Mouse (Mus musculus): Measurements from ENCODE around the gene Gad2. TPM values are rescaled to one million over a fixed set of nuclear protein-coding genes. Genes with fewer than 3 reads are reported as not detected.

The Gad2 gene
- polyA plus RNA-seq, 1 experiment from 2014 or later, result 0.45 TPM

DNA sequence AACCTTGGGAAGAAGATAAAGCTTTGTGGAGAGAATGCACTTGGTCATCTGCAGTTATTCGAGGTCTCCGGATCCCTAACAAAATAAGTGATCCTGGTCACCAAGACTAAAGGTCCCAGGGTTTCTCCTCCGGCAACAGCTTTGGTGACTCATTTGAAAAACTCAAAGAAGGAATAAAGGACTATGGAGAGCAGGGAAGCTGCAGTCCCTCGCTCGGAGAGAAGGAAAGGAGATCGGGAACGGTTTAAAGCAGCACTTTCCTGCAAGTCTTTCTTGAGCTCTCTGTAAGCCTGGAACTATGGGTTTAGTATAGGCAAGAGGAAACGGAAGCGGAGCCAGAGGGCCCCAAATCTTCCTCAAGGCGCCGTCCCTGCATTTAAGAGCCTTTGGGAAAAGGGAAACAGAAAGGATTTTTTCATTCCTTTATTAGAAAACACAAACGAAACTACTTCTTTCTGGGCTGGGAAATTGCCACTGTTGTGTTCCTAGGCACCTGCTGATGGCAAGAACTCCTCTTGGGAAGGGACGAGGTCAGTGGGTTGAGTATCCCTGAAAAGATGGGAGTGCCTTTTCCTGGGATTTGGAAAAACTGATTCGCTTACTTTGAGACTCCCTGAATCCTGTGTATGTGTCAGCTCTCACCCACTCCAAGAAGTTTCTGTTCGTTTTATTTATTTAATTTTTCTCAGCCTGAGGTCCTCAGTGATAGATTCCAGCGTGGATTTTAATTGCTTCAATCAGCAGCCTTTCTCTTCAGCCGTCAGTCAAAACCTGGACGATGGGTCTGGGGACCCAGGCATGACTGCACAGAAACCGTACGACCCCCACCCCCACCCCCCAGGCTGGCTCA is 802 bp upstream of the Gad2 start:
- Histone ChIP-seq H3K27me3 (replicated peaks) (peaks cover 99% of the 10 kb centered on the region), H3K9ac (no peak overlapping the region), H3K4me3 (peak overlapping the region; percentile 55), H3K27ac (replicated peaks) (no peak overlapping the region), H3K9me3 (no peaks in the 10 kb centered on the region), H3K4me2 (peak overlapping the region; percentile 87), H3K36me3 (no peaks in the 10 kb centered on the region), H3K4me1 (peaks cover 29% of the 10 kb centered on the region)
- no peak for ATAC-seq (ENCODE audit: extremely low read depth, insufficient number of reproducible peaks, low FRiP score, low TSS enrichment)
- 3% methylated on average over 20 of the region's 20 CpGs for WGBS

GRCm38 (mm10) chr2:22623111-22624070 is 1.4 kb downstream of the Gad2 start:
- H3K4me1 ChIP-seq, result peaks cover 35% of the 10 kb centered on the region
- ATAC-seq (ENCODE audit: extremely low read depth, insufficient number of reproducible peaks, low FRiP score, low TSS enrichment), result no peak
- H3K27ac ChIP-seq (replicated peaks), result no peak overlapping the region
- no peaks in the 10 kb centered on the region for H3K9me3 ChIP-seq
- no peaks in the 10 kb centered on the region for H3K36me3 ChIP-seq
- H3K4me3 ChIP-seq, result peak overlapping the region; percentile 55
- no peak overlapping the region for H3K9ac ChIP-seq
- H3K4me2 ChIP-seq, result peak overlapping the region; percentile 87
- WGBS, result under 1% methylated on average over 60 of the region's 60 CpGs
- peaks cover 97% of the 10 kb centered on the region for H3K27me3 ChIP-seq (replicated peaks)

DNA sequence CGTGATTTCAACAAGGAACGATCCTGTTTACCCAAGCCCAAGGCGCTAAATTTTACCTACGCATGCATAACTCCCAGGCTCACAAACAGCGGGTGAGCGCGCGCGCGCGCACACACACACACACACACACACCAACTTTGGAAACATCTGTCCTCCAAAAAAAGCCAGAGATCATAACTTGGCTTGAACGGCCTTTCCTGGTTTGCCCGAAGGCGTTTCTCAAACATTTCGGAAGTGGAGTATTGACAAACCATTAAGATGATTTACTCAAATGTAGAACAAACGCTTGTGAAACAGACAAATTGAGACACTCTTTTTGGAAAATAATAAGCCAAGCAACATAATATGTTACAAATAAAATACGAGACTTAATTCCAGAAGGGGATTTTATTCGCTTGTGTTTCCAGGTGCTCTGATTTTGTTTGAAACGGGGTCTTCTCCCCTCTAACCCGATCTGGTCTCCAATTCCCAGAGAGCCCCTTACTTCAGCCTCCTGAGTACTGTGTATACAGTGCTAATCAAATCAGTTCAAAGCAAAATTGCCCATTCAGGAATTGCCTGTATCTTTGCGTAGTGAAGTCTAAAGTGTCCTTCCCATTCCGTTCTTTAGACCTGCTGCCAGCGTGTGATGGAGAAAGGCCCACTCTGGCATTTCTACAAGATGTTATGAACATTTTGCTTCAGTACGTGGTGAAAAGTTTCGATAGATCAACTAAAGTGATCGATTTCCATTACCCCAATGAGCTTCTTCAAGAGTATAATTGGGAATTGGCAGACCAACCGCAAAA is 2.4 kb downstream of the Gad2 start:
- Histone ChIP-seq H3K4me3 (0 out of 2 replicates have a peak overlapping the region, but pooled peaks have one; percentile 55), H3K36me3 (no peaks in the 10 kb centered on the region), H3K9me3 (no peaks in the 10 kb centered on the region), H3K9ac (no peak overlapping the region), H3K4me1 (peaks cover 35% of the 10 kb centered on the region), H3K4me2 (peak overlapping the region; percentile 87; the same call in 1 of the 2 replicates), H3K27me3 (replicated peaks) (peaks cover 88% of the 10 kb centered on the region), H3K27ac (replicated peaks) (no peak overlapping the region)
- ATAC-seq (ENCODE audit: extremely low read depth, insufficient number of reproducible peaks, low FRiP score, low TSS enrichment), result no peak
- 6% methylated on average over 27 of the region's 27 CpGs for WGBS

DNA sequence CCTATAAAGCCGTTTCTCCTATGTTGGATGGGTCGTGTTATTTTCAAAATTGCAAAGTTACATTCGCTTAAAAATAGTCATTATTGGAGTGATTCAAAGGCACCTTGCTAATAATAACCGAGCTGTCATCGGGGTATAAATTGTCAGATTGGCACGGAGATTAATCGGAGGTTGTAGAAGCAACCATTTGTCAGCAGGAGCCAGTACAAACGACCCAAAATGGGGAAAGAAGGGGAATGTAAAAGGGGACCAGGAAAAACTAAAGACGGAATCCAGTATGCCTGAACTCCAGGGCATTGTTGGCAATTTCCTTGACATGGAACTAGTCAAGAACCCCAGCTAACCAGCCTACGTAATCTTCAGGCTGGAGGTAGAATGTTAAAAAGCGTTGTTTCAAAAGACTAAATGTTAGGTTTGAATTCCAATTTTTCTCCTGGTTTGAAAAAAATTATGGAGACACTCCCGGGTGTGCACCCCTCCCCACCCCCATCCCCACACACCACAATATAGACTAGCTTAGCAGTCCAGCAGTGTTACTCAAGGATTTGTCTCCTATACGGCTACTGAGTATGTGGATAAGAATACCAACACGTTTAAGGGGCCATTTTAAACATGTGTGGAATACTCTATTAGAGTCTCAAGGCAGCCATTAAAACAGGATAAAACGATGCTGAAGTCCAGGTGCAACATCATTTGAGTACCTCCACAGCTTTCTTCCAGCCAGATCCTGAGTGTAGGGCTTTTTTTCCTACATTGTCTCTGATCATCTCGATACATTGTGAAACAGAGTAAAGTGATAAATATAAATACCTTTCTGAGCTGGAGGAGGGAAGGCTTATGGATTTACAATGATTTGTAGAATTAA is 3.3 kb downstream of the Gad2 start:
- WGBS, result 16% methylated on average over 16 of the region's 16 CpGs
- H3K27ac ChIP-seq (replicated peaks), result no peak overlapping the region
- H3K27me3 ChIP-seq (replicated peaks), result peaks cover 79% of the 10 kb centered on the region
- H3K36me3 ChIP-seq, result no peaks in the 10 kb centered on the region
- no peaks in the 10 kb centered on the region for H3K9me3 ChIP-seq
- no peak overlapping the region for H3K4me2 ChIP-seq
- no peak overlapping the region for H3K4me3 ChIP-seq
- ATAC-seq (ENCODE audit: extremely low read depth, insufficient number of reproducible peaks, low FRiP score, low TSS enrichment), result no peak
- H3K4me1 ChIP-seq, result peaks cover 35% of the 10 kb centered on the region
- H3K9ac ChIP-seq, result no peak overlapping the region

DNA sequence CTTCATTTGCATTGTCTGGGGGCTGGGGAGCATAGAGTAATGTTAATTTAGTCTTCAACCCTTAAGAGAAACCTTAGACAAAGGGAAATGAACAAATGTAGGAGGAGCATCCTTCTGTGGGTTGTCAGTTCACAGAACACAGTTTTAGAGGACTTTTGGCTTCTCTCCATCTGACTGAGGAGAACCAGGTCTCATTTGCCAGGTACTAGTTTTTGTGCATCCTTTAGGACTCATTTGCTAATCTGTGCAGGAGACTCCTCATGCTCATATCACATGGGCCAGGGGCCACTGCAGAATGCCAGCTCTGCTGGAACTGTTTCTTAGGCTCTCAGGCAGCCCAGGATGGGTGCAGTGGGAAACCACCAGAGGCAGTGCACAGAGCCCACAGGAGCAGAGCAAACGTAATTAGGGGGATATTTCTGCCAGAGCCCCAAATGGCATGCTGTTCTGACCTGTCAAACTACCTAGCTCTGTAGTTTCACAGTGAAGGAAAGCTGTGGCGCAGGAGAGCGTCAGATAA is 5.2 kb downstream of the Gad2 start:
- 27% methylated on average over 3 of the region's 3 CpGs for WGBS
- no peak overlapping the region for H3K4me2 ChIP-seq
- H3K36me3 ChIP-seq, result no peaks in the 10 kb centered on the region
- no peak overlapping the region for H3K4me3 ChIP-seq
- H3K9me3 ChIP-seq, result no peaks in the 10 kb centered on the region
- no peak for ATAC-seq (ENCODE audit: extremely low read depth, insufficient number of reproducible peaks, low FRiP score, low TSS enrichment)
- peaks cover 61% of the 10 kb centered on the region for H3K27me3 ChIP-seq (replicated peaks)
- H3K27ac ChIP-seq (replicated peaks), result no peak overlapping the region
- peaks cover 25% of the 10 kb centered on the region for H3K4me1 ChIP-seq
- H3K9ac ChIP-seq, result no peak overlapping the region

DNA sequence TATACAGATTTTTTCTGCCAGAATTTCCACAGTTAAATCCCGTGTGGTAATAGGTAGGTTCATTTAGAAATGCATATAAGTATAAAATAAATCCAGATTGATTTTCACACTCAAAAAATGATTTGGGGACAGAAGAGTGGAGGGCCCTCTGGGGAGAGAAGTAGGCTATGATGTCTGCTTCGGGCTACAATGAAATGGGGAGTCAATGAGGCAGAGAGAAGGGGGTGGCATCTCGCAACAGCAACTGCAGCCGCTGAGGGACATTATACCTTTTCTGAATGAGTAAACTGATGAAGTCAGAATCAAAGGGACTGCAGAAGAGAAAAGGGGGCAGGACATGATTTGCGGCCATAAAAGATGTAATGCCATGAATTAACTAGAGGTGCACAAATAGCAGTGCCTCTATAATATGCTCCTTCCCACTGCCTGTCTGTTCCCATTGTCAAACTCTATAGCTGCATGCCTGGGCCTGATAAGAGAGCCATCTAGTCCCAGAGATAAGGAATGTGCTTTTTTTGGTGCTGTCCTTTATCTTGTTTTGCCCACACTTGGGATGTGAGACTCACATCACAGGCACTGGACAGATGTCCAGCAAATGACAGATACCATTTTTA is 5.9 kb downstream of the Gad2 start:
- Histone ChIP-seq H3K4me3 (no peak overlapping the region), H3K4me1 (peaks cover 18% of the 10 kb centered on the region), H3K36me3 (no peaks in the 10 kb centered on the region), H3K9ac (no peak overlapping the region), H3K27me3 (replicated peaks) (peaks cover 53% of the 10 kb centered on the region), H3K9me3 (no peaks in the 10 kb centered on the region), H3K4me2 (0 out of 2 replicates have a peak overlapping the region, but pooled peaks have one; percentile 7), H3K27ac (replicated peaks) (no peak overlapping the region)
- ATAC-seq (ENCODE audit: extremely low read depth, insufficient number of reproducible peaks, low FRiP score, low TSS enrichment), result no peak
- 28% methylated on average over 5 of the region's 5 CpGs for WGBS

DNA sequence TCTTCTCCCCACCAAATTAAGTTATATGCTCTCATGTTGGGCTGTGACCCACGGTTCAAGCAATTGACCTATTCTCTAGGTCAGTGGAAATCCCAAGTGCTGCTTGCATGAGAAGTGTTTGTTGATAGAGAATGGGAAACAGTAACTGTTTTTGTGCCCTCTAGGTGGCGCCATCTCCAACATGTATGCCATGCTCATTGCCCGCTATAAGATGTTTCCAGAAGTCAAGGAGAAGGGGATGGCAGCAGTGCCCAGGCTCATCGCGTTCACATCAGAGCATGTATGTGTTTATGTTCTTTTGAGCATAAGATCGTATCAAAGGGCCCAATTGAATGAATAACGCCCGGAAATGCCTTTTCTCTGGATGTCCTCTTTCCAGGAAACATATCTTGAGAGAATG is 12.8 kb downstream of the Gad2 start:
- Histone ChIP-seq H3K9ac (no peak overlapping the region), H3K4me1 (no peaks in the 10 kb centered on the region), H3K27me3 (replicated peaks) (no peaks in the 10 kb centered on the region), H3K27ac (replicated peaks) (no peak overlapping the region), H3K36me3 (no peaks in the 10 kb centered on the region), H3K9me3 (no peaks in the 10 kb centered on the region), H3K4me2 (no peak overlapping the region), H3K4me3 (no peak overlapping the region)
- no peak for ATAC-seq (ENCODE audit: extremely low read depth, insufficient number of reproducible peaks, low FRiP score, low TSS enrichment)
- 44% methylated on average over 8 of the region's 8 CpGs for WGBS

DNA sequence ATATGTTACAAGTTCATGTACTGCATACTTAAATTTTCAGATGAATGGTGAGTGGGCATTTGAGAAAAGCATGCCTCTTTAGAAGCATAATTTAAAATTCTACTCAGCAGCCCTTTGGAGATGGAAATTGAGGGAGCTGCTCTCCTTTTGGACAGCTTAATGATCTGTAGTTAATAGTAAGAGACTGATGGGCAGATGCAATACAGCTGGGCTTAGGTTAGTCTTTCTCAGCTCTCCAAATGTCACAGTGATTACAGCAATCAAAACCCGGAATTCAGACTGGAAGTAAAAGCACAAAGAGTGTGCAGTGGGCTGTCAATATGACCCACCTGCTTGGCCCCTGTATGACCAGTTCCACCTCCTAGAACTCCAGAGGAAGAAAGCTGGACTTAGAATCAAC is 24.1 kb downstream of the Gad2 start:
- no peak overlapping the region for H3K9ac ChIP-seq
- H3K4me3 ChIP-seq, result no peak overlapping the region
- H3K9me3 ChIP-seq, result no peaks in the 10 kb centered on the region
- no peaks in the 10 kb centered on the region for H3K27me3 ChIP-seq (replicated peaks)
- no peak overlapping the region for H3K4me2 ChIP-seq
- no peak for ATAC-seq (ENCODE audit: extremely low read depth, insufficient number of reproducible peaks, low FRiP score, low TSS enrichment)
- H3K36me3 ChIP-seq, result no peaks in the 10 kb centered on the region
- 39% methylated on average over 1 of the region's 1 CpGs for WGBS
- H3K27ac ChIP-seq (replicated peaks), result no peak overlapping the region
- H3K4me1 ChIP-seq, result no peaks in the 10 kb centered on the region

- Histone ChIP-seq H3K4me1 (no peaks in the 10 kb centered on the region), H3K4me2 (no peak overlapping the region), H3K9me3 (no peaks in the 10 kb centered on the region), H3K27me3 (replicated peaks) (no peaks in the 10 kb centered on the region), H3K36me3 (no peaks in the 10 kb centered on the region), H3K9ac (no peak overlapping the region), H3K27ac (replicated peaks) (no peak overlapping the region), H3K4me3 (no peak overlapping the region)
- no peak for ATAC-seq (ENCODE audit: extremely low read depth, insufficient number of reproducible peaks, low FRiP score, low TSS enrichment)
- 44% methylated on average over 1 of the region's 1 CpGs for WGBS
Observed at GRCm38 (mm10) chr2:22648394-22648793, 26.4 kb downstream of the Gad2 start.

GRCm38 (mm10) chr2:22651826-22652225 is 29.8 kb downstream of the Gad2 start:
- WGBS, result 50% methylated on average over 4 of the region's 4 CpGs

More at GRCm38 (mm10) chr2:22651826-22652225, 29.8 kb downstream of the Gad2 start:
- no peak for ATAC-seq (ENCODE audit: extremely low read depth, insufficient number of reproducible peaks, low FRiP score, low TSS enrichment)
- H3K4me2 ChIP-seq, result no peak overlapping the region
- no peak overlapping the region for H3K4me3 ChIP-seq
- H3K27me3 ChIP-seq (replicated peaks), result no peaks in the 10 kb centered on the region
- no peaks in the 10 kb centered on the region for H3K36me3 ChIP-seq
- no peaks in the 10 kb centered on the region for H3K4me1 ChIP-seq
- H3K9me3 ChIP-seq, result 0 out of 2 replicates have a peak, but pooled peaks cover 3% of the 10 kb centered on the region
- no peak overlapping the region for H3K9ac ChIP-seq
- no peak overlapping the region for H3K27ac ChIP-seq (replicated peaks)
